Mouse (Mus musculus): ENCODE results near the gene Zfp36l2. TPM values are rescaled to one million over a fixed set of nuclear protein-coding genes. Genes with fewer than 3 reads are reported as not detected.

Gene Zfp36l2
- total and polyA plus RNA-seq, 3 experiments, result 8.9 to 24.2 (median 9.0) TPM

DNA sequence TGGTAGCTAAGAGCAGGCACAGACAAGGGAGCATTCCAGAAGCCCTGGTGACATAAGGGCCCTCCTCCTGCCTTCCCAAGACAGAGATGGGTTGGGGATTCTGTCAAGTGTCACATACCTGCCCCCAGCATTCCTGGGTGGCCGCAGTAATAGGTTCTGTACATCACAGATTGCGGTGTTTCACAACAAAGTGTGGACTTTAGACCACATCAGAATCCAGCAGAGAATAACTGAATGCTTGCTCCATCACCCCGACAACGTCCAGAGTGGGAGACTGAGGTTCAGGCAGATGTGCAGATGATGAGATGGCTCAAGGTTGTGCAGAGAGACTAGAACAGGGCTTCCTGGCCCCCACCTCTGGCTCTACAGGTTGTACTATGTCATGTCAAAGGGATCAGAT is 51.5 kb downstream of the Zfp36l2 start:
- TF ChIP-seq MAZ (IDR thresholded peaks at IDR 0.05; ENCODE audit: low read depth, low read length) (no peak), JUN (IDR thresholded peaks at IDR 0.05; ENCODE audit: insufficient read depth, low read depth, low read length) (no peak), CHD2 (IDR thresholded peaks at IDR 0.05; ENCODE audit: low read length) (no peak), ZC3H11A (IDR thresholded peaks at IDR 0.05; ENCODE audit: low read depth, low read length) (no peak), ELF1 (IDR thresholded peaks at IDR 0.05; ENCODE audit: low read depth, low read length) (no peak), SMC3 (IDR thresholded peaks at IDR 0.05; ENCODE audit: low read depth, low read length) (no peak), USF2 (conservative IDR thresholded peaks at IDR 0.05; ENCODE audit: low read depth, low read length) (no peak), RCOR1 (conservative IDR thresholded peaks at IDR 0.05; ENCODE audit: low read depth, low read length) (no peak), MEF2A (IDR thresholded peaks at IDR 0.05; ENCODE audit: borderline replicate concordance, low read depth, low read length) (no peak), USF1 (IDR thresholded peaks at IDR 0.05; ENCODE audit: low read depth, low read length) (no peak), PAX5 (IDR thresholded peaks at IDR 0.05; ENCODE audit: low read length) (no peak), NRF1 (IDR thresholded peaks at IDR 0.05; ENCODE audit: low read depth, low read length) (no peak), HCFC1 (IDR thresholded peaks at IDR 0.05; ENCODE audit: low read depth, low read length) (no peak), IRF4 (IDR thresholded peaks at IDR 0.05; ENCODE audit: low read depth, low read length) (no peak), MXI1 (IDR thresholded peaks at IDR 0.05; ENCODE audit: low read depth, low read length) (no peak), MYC (IDR thresholded peaks at IDR 0.05; ENCODE audit: low read depth, low read length) (no peak)
- peaks cover 2 to 11% of the 10 kb centered on the region in 2 experiments; a peak in 2 of 4 replicates for H3K4me1 ChIP-seq (ENCODE audit: control insufficient read depth in 1 of 2, insufficient read depth in 2 of 2)
- no peak overlapping the region for H3K9ac ChIP-seq (ENCODE audit: insufficient read depth, low read depth)
- in situ Hi-C loops (cut with MboI; ENCODE audit: low pct_ligation_motif_present, low pct_unique_long_range_greater_than_20kb, low sequenced_read_pairs), result no loop called here
- no peak overlapping the region for H3K4me2 ChIP-seq (ENCODE audit: insufficient read depth, low read depth, poor library complexity, severe bottlenecking)
- H3K27me3 ChIP-seq (replicated peaks), result no peaks in the 10 kb centered on the region
- no peaks in the 10 kb centered on the region for H3K36me3 ChIP-seq (replicated peaks in 1 of 2; ENCODE audit: control insufficient read depth in 1 of 2, insufficient read depth in 1 of 2, low read length in 1 of 2)
- H3K9me3 ChIP-seq (replicated peaks; ENCODE audit: low read length), result no peaks in the 10 kb centered on the region
- H3K27ac ChIP-seq (ENCODE audit: insufficient read depth, low read depth), result no peak overlapping the region
- no peaks in the 10 kb centered on the region for H3K79me2 ChIP-seq (replicated peaks; ENCODE audit: control insufficient read depth, extremely low read depth, insufficient read depth, poor library complexity, severe bottlenecking)
- DNase-seq (ENCODE audit: extremely low read depth), result no peak
- no peak overlapping the region for H3K4me3 ChIP-seq (replicated peaks in 1 of 3; ENCODE audit: low read depth in 2 of 3, low read length in 2 of 3, poor library complexity in 1 of 3)
- dilution Hi-C loops (cut with MboI; ENCODE audit: extremely low pct_ligation_motif_present, extremely low pct_unique_long_range_greater_than_20kb, low sequenced_read_pairs), result no loop called here

DNA sequence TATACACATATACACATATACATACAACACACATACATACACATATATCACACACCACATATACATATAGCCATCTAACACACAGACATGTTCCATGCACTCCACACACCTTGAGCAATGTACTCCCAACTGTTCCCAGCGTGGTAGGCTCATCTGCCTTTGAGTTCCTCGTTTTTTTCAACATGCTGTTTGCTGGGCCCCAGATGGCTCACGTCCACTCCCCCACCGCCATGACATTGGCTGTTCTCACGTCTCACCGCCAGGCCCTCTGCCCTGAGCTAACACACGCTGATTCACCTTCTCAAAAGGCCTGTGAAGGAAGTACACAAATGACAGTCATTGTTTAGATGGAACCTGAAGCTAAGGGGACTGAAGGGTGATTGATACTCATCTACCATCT is 52.5 kb downstream of the Zfp36l2 start:
- Histone ChIP-seq H3K36me3 (replicated peaks in 1 of 2; ENCODE audit: control insufficient read depth in 1 of 2, insufficient read depth in 1 of 2, low read length in 1 of 2) (no peaks in the 10 kb centered on the region), H3K4me2 (ENCODE audit: insufficient read depth, low read depth, poor library complexity, severe bottlenecking) (no peak overlapping the region), H3K79me2 (replicated peaks; ENCODE audit: control insufficient read depth, extremely low read depth, insufficient read depth, poor library complexity, severe bottlenecking) (no peaks in the 10 kb centered on the region), H3K4me1 (ENCODE audit: control insufficient read depth in 1 of 2, insufficient read depth in 2 of 2) (peaks cover 2 to 3% of the 10 kb centered on the region in 2 experiments; a peak in 2 of 4 replicates), H3K4me3 (replicated peaks in 1 of 3; ENCODE audit: low read depth in 2 of 3, low read length in 2 of 3, poor library complexity in 1 of 3) (no peak overlapping the region), H3K27me3 (replicated peaks) (no peaks in the 10 kb centered on the region), H3K9me3 (replicated peaks; ENCODE audit: low read length) (no peaks in the 10 kb centered on the region), H3K27ac (ENCODE audit: insufficient read depth, low read depth) (no peak overlapping the region), H3K9ac (ENCODE audit: insufficient read depth, low read depth) (no peak overlapping the region)
- DNase-seq (ENCODE audit: extremely low read depth), result no peak
- dilution Hi-C loops (cut with MboI; ENCODE audit: extremely low pct_ligation_motif_present, extremely low pct_unique_long_range_greater_than_20kb, low sequenced_read_pairs), result no loop called here
- in situ Hi-C loops (cut with MboI; ENCODE audit: low pct_ligation_motif_present, low pct_unique_long_range_greater_than_20kb, low sequenced_read_pairs), result no loop called here
- TF ChIP-seq POLR2AphosphoS2 (IDR thresholded peaks at IDR 0.05; ENCODE audit: low read depth, low read length) (no peak), BHLHE40 (IDR thresholded peaks at IDR 0.05; ENCODE audit: low read depth, low read length) (no peak), EP300 (IDR thresholded peaks at IDR 0.05; ENCODE audit: low read length) (no peak), E2F4 (IDR thresholded peaks at IDR 0.05; ENCODE audit: insufficient replicate concordance, low read depth, low read length) (no peak), USF2 (conservative IDR thresholded peaks at IDR 0.05; ENCODE audit: low read depth, low read length) (no peak), UBTF (IDR thresholded peaks at IDR 0.05; ENCODE audit: low read depth, low read length) (no peak), POLR2A (IDR thresholded peaks at IDR 0.05; ENCODE audit: low read depth, low read length) (no peak), RCOR1 (conservative IDR thresholded peaks at IDR 0.05; ENCODE audit: low read depth, low read length) (no peak), GABPA (IDR thresholded peaks at IDR 0.05; ENCODE audit: insufficient replicate concordance, low read depth, low read length) (no peak), SIN3A (IDR thresholded peaks at IDR 0.05; ENCODE audit: low read length) (no peak), MYC (IDR thresholded peaks at IDR 0.05; ENCODE audit: low read depth, low read length) (no peak), MEF2A (IDR thresholded peaks at IDR 0.05; ENCODE audit: borderline replicate concordance, low read depth, low read length) (no peak), MAX (IDR thresholded peaks at IDR 0.05; ENCODE audit: low read length) (no peak), TBP (conservative IDR thresholded peaks at IDR 0.05; ENCODE audit: low read depth, low read length) (no peak), CTCF (conservative IDR thresholded peaks at IDR 0.05 in 1 of 2, IDR thresholded peaks at IDR 0.05 in 1 of 2; ENCODE audit: low read depth in 2 of 2, low read length in 2 of 2) (no peak), NELFE (IDR thresholded peaks at IDR 0.05; ENCODE audit: low read depth, low read length) (no peak), TCF12 (IDR thresholded peaks at IDR 0.05; ENCODE audit: low read depth, low read length) (no peak), ZMIZ1 (IDR thresholded peaks at IDR 0.05; ENCODE audit: low read depth, low read length) (no peak)
